Mouse (Mus musculus): ENCODE measurements around the gene Muc2. TPM values are rescaled to one million over a fixed set of nuclear protein-coding genes. Genes with fewer than 3 reads are reported as not detected.

The Muc2 gene
- polyA plus RNA-seq (2015; fragmentation: Nextera tagmentation; extraction: Ambion mirVana), result 22.1 and 28.5 TPM in 2 replicates

DNA sequence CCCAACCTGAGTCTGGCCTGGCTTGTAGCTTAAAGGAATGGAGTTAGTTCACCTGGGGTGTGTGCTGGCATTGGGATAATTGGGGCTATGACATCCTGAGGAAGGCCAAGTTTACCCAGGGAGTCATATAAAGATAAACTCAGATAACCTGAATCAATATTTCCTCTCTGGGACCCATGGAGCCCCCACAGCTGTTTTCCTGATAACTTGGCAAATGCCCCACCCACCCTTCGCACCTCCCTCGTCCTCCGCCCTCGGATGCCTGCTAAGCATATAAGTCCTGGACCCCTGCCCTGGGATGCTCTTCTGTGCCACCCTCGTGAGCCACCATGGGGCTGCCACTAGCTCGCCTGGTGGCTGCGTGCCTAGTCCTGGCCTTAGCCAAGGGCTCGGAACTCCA lies at the start of gene Muc2:
Muc2 (plus strand) TSS at position 301 of the 400 bp plus-strand sequence.
- 0 out of 2 replicates have a peak, but pooled peaks have one; percentile 26 for ATAC-seq
- Histone ChIP-seq H3K9me3 (ENCODE audit: control insufficient read depth, low read length) (no peaks in the 10 kb centered on the region), H3K27ac (ENCODE audit: low read length) (no peak within 1 kb of the TSS), H3K4me2 (ENCODE audit: low read depth, low read length) (no peak within 1 kb of the TSS), H3K27me3 (replicated peaks; ENCODE audit: control insufficient read depth, insufficient read depth, low read length) (peaks cover 18% of the 10 kb centered on the region), H3K36me3 (ENCODE audit: control insufficient read depth, insufficient read depth, low read length) (no peaks in the 10 kb centered on the region), H3K4me3 (ENCODE audit: low read length) (no peak within 1 kb of the TSS), H3K4me1 (ENCODE audit: control insufficient read depth, insufficient read depth, low read length) (no peaks in the 10 kb centered on the region), H3K9ac (ENCODE audit: low read depth, low read length) (no peak within 1 kb of the TSS)
- 70% methylated on average over 8 of the region's 8 CpGs for WGBS

DNA sequence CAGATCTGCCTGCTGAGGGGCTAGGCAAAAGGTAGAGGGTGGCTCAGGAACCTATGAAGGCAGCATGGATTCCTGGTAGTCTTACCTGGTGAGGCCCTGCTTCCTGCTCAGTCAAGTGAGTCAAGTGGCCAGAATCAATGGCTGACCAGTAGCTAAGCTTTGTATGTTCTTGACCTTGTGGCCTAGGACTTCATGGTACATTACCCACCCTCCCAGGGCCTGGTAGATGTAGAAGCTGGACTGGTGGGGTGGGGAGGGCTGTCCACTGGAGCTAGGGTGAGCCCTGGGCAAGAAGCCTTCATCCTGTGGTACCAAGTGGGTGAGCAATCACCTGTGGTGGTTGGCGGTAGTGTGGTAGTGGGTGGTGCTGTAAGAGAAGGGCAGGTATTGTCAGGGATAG lies 47.8 kb upstream of the Muc2 start:
- ATAC-seq, result no peak

DNA sequence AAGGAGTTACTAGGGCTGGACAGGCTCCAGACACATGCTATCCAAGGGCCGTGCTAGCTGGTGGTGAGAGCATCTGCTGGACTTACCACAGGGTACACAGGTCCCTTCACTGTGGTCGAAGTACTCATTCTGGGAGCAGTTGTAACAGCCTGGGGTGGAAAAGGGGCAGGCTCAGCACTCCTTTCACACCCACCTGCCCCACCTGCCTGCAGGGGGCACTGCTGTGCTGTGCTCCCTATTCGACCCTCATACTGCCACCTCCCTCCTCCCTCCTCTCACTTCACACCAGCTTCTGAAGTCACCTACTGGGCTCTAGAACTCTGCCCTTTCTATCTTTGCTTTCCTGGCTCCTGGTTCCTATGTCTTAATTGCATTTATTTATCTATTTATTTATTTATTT lies 47.0 kb upstream of the Muc2 start:
- 28% methylated on average over 3 of the region's 3 CpGs for WGBS
- Histone ChIP-seq H3K4me3 (ENCODE audit: low read length) (no peak overlapping the region), H3K27me3 (replicated peaks; ENCODE audit: control insufficient read depth, insufficient read depth, low read length) (no peaks in the 10 kb centered on the region), H3K9me3 (ENCODE audit: control insufficient read depth, low read length) (no peaks in the 10 kb centered on the region), H3K27ac (ENCODE audit: low read length) (no peak overlapping the region), H3K36me3 (ENCODE audit: control insufficient read depth, insufficient read depth, low read length) (no peaks in the 10 kb centered on the region), H3K9ac (ENCODE audit: low read depth, low read length) (no peak overlapping the region), H3K4me2 (ENCODE audit: low read depth, low read length) (no peak overlapping the region), H3K4me1 (ENCODE audit: control insufficient read depth, insufficient read depth, low read length) (no peaks in the 10 kb centered on the region)
- ATAC-seq, result no peak

More for the DNA sequence above, 47.8 kb upstream of the Muc2 start:
- Histone ChIP-seq H3K4me1 (ENCODE audit: control insufficient read depth, insufficient read depth, low read length) (no peaks in the 10 kb centered on the region), H3K4me2 (ENCODE audit: low read depth, low read length) (no peak overlapping the region), H3K9me3 (ENCODE audit: control insufficient read depth, low read length) (no peaks in the 10 kb centered on the region), H3K4me3 (ENCODE audit: low read length) (no peak overlapping the region), H3K27me3 (replicated peaks; ENCODE audit: control insufficient read depth, insufficient read depth, low read length) (no peaks in the 10 kb centered on the region), H3K9ac (ENCODE audit: low read depth, low read length) (no peak overlapping the region), H3K36me3 (ENCODE audit: control insufficient read depth, insufficient read depth, low read length) (no peaks in the 10 kb centered on the region), H3K27ac (ENCODE audit: low read length) (no peak overlapping the region)
- WGBS, result 94% methylated on average over 1 of the region's 1 CpGs

DNA sequence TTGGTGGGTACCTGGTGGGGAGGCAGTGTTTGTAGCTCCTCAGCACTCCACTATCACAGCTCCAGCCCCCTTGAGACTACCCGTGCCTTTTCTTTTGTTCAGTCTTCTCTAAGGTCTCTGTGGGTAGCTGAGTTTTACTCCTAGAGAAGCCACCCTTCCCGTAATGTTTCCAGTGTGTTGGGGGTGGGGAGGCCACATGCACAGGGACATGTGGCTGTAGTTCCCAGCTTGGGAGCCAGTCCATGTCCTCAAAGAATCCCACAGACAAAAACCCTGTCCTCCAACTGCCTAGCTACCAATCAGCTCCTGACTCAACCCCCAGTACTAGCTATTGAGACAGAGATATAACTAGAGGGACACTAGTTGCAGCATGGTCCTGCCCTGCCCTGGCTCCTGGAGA lies 43.1 kb upstream of the Muc2 start:
- H3K9ac ChIP-seq (ENCODE audit: low read depth, low read length), result no peak overlapping the region
- no peak overlapping the region for H3K27ac ChIP-seq (ENCODE audit: low read length)
- no peaks in the 10 kb centered on the region for H3K9me3 ChIP-seq (ENCODE audit: control insufficient read depth, low read length)
- H3K4me1 ChIP-seq (ENCODE audit: control insufficient read depth, insufficient read depth, low read length), result no peaks in the 10 kb centered on the region
- no peaks in the 10 kb centered on the region for H3K36me3 ChIP-seq (ENCODE audit: control insufficient read depth, insufficient read depth, low read length)
- no peak for ATAC-seq
- H3K27me3 ChIP-seq (replicated peaks; ENCODE audit: control insufficient read depth, insufficient read depth, low read length), result no peaks in the 10 kb centered on the region
- H3K4me3 ChIP-seq (ENCODE audit: low read length), result no peak overlapping the region
- WGBS, result 70% methylated on average over 2 of the region's 2 CpGs
- no peak overlapping the region for H3K4me2 ChIP-seq (ENCODE audit: low read depth, low read length)

DNA sequence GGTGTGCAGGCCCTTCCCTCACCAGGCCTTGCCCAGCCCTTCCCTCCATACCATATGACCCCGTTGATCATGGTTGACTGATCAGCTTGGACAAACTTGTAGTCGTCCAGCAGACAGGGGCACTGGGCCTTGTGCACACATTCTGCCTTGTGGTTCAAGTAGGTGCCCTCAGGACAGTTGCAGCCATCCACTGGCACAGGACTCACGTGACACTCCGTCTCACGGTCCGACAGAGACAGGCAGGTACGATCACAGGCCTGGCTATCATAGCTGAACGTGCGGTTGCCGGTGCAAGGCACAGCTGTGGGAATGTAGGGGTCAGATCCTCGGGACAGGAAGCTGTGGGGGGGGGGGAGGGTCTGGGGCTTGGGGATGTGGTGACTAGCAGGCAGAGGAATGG lies 42.3 kb upstream of the Muc2 start:
- Histone ChIP-seq H3K4me3 (ENCODE audit: low read length) (no peak overlapping the region), H3K27me3 (replicated peaks; ENCODE audit: control insufficient read depth, insufficient read depth, low read length) (no peaks in the 10 kb centered on the region), H3K9me3 (ENCODE audit: control insufficient read depth, low read length) (no peaks in the 10 kb centered on the region), H3K9ac (ENCODE audit: low read depth, low read length) (no peak overlapping the region), H3K36me3 (ENCODE audit: control insufficient read depth, insufficient read depth, low read length) (no peaks in the 10 kb centered on the region), H3K27ac (ENCODE audit: low read length) (no peak overlapping the region), H3K4me2 (ENCODE audit: low read depth, low read length) (no peak overlapping the region), H3K4me1 (ENCODE audit: control insufficient read depth, insufficient read depth, low read length) (no peaks in the 10 kb centered on the region)
- no peak for ATAC-seq
- 72% methylated on average over 11 of the region's 11 CpGs for WGBS

DNA sequence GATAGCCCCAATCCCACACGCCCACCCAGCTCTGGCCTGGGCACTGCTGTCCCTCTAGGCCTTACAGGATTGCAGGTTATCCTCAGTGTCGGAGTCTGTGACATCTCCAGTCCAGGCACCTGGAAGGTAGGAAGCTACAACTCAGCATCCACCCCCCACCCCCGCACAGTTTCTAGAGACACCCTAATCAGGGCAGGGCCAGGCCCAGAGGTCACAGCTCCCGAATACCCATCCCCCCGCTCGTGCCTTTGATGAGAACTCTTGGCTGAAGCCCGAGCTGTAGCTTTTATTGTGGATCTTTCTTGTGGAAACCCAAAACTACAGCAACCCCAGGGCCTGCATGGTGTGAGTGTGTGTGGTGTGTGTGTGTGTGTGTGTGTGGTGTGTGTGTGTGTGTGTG lies 37.9 kb upstream of the Muc2 start:
- H3K4me1 ChIP-seq (ENCODE audit: control insufficient read depth, insufficient read depth, low read length), result no peaks in the 10 kb centered on the region
- no peaks in the 10 kb centered on the region for H3K27me3 ChIP-seq (replicated peaks; ENCODE audit: control insufficient read depth, insufficient read depth, low read length)
- no peak overlapping the region for H3K9ac ChIP-seq (ENCODE audit: low read depth, low read length)
- no peak for ATAC-seq
- no peak overlapping the region for H3K4me3 ChIP-seq (ENCODE audit: low read length)
- H3K27ac ChIP-seq (ENCODE audit: low read length), result no peak overlapping the region
- H3K4me2 ChIP-seq (ENCODE audit: low read depth, low read length), result no peak overlapping the region
- H3K36me3 ChIP-seq (ENCODE audit: control insufficient read depth, insufficient read depth, low read length), result no peaks in the 10 kb centered on the region
- no peaks in the 10 kb centered on the region for H3K9me3 ChIP-seq (ENCODE audit: control insufficient read depth, low read length)
- WGBS, result 45% methylated on average over 7 of the region's 7 CpGs

DNA sequence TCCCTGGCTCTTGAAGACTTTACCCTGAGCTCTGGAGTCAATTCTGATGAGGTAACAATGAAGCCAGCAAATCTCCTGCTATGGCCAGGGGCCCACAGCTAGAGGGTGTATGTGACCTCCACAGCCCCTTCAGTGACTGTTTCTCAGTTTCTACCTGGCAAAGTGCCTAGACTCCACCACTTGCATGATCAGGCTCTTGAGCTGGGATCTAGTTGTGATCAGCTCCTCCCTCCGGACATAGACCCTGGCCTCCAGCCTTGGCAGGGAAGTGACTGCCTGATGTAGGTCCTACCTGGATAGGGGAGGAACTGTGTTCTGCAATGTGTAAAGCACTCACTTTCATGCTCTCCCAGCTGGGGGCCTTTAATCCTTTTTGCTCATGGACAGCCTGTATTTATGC lies 29.8 kb upstream of the Muc2 start:
- Histone ChIP-seq H3K27ac (ENCODE audit: low read length) (no peak overlapping the region), H3K9ac (ENCODE audit: low read depth, low read length) (no peak overlapping the region), H3K4me3 (ENCODE audit: low read length) (no peak overlapping the region), H3K36me3 (ENCODE audit: control insufficient read depth, insufficient read depth, low read length) (no peaks in the 10 kb centered on the region), H3K4me2 (ENCODE audit: low read depth, low read length) (no peak overlapping the region), H3K9me3 (ENCODE audit: control insufficient read depth, low read length) (no peaks in the 10 kb centered on the region), H3K4me1 (ENCODE audit: control insufficient read depth, insufficient read depth, low read length) (no peaks in the 10 kb centered on the region), H3K27me3 (replicated peaks; ENCODE audit: control insufficient read depth, insufficient read depth, low read length) (no peaks in the 10 kb centered on the region)
- no peak for ATAC-seq
- 73% methylated on average over 1 of the region's 1 CpGs for WGBS

DNA sequence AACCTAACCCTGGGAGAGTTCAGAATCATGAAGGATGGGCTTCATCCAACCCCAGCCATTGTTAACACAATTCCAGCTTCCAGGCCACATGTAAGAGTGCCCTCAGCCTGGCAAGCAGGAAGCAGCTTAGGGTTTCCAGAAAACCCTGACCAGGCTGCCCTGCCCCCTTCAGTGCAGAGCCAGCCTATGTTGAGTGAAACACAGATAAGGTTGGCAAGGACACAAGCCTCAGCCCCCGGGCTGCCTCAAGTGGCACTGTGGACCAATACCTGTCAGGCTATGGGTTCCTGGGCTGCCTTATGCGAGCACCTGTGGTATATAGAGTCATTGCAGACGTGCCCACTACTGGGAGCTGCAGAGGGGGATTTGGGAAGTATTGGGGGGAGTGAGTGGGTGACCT lies 28.7 kb upstream of the Muc2 start:
- no peak overlapping the region for H3K4me2 ChIP-seq (ENCODE audit: low read depth, low read length)
- WGBS, result 76% methylated on average over 3 of the region's 3 CpGs
- ATAC-seq, result no peak; the same call in 1 of the 2 replicates

DNA sequence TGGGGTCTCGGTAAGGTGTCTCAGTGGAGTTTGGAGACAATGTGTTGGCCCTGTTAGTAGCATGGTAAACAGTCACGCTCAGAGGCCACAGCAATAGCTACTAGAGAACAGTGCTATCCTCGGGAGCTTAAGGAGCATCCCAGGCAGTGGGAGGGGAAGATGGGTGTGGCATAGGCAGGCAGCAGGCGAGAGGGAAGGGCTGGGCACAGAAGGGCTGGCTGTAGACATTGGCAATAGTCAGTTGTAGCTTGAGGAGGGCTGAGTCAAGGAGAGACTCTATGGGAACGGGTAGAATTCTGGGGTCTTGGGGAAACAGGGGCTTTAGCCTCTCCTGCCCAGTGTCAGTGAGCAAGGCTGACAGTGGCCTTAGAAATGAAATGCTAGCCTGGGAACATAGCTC lies 27.9 kb upstream of the Muc2 start:
- WGBS, result 58% methylated on average over 5 of the region's 5 CpGs
- no peak for ATAC-seq
- Histone ChIP-seq H3K4me2 (ENCODE audit: low read depth, low read length) (no peak overlapping the region), H3K4me1 (ENCODE audit: control insufficient read depth, insufficient read depth, low read length) (no peaks in the 10 kb centered on the region), H3K27me3 (replicated peaks; ENCODE audit: control insufficient read depth, insufficient read depth, low read length) (no peaks in the 10 kb centered on the region), H3K36me3 (ENCODE audit: control insufficient read depth, insufficient read depth, low read length) (no peaks in the 10 kb centered on the region), H3K27ac (ENCODE audit: low read length) (no peak overlapping the region), H3K4me3 (ENCODE audit: low read length) (no peak overlapping the region), H3K9ac (ENCODE audit: low read depth, low read length) (no peak overlapping the region), H3K9me3 (ENCODE audit: control insufficient read depth, low read length) (no peaks in the 10 kb centered on the region)

More for the DNA sequence above, 28.7 kb upstream of the Muc2 start:
- Histone ChIP-seq H3K27me3 (replicated peaks; ENCODE audit: control insufficient read depth, insufficient read depth, low read length) (no peaks in the 10 kb centered on the region), H3K9ac (ENCODE audit: low read depth, low read length) (no peak overlapping the region), H3K36me3 (ENCODE audit: control insufficient read depth, insufficient read depth, low read length) (no peaks in the 10 kb centered on the region), H3K27ac (ENCODE audit: low read length) (no peak overlapping the region), H3K4me1 (ENCODE audit: control insufficient read depth, insufficient read depth, low read length) (no peaks in the 10 kb centered on the region), H3K4me3 (ENCODE audit: low read length) (no peak overlapping the region), H3K9me3 (ENCODE audit: control insufficient read depth, low read length) (no peaks in the 10 kb centered on the region)

DNA sequence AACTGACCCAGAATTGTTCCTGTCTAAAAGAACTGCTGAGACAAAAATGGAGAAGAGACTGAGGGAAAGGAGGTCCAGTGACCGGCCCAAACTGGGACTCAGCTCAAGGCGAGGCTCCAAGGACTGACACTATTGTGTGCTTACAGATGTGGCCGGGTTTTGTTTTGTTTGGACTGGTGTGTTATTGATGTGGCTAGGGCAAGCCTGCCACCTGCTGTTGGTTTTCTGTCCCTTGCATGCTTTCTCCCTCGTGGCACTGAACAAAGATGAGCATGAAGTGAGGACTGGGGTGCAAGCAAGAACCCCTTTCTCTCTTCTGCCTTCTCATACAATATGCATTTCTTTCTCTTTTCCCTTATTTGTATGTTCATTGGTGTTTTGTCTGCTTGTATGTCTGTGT lies 23.9 kb upstream of the Muc2 start:
- H3K36me3 ChIP-seq (ENCODE audit: control insufficient read depth, insufficient read depth, low read length), result no peaks in the 10 kb centered on the region
- H3K4me3 ChIP-seq (ENCODE audit: low read length), result no peak overlapping the region
- no peaks in the 10 kb centered on the region for H3K27me3 ChIP-seq (replicated peaks; ENCODE audit: control insufficient read depth, insufficient read depth, low read length)
- no peak overlapping the region for H3K4me2 ChIP-seq (ENCODE audit: low read depth, low read length)
- H3K27ac ChIP-seq (ENCODE audit: low read length), result no peak overlapping the region
- 15% methylated on average over 4 of the region's 4 CpGs for whole genome bisulfite sequencing
- H3K4me1 ChIP-seq (ENCODE audit: control insufficient read depth, insufficient read depth, low read length), result no peaks in the 10 kb centered on the region
- peak; percentile 56; the same call in 1 of the 2 replicates for ATAC-seq
- H3K9me3 ChIP-seq (ENCODE audit: control insufficient read depth, low read length), result no peaks in the 10 kb centered on the region
- H3K9ac ChIP-seq (ENCODE audit: low read depth, low read length), result no peak overlapping the region
